Mouse (Mus musculus) kidney, postnatal 14 days (tissue): ENCODE measurements around the gene Snx9.

Source experiments
- DNase-seq: peaks from one replicate; pipeline ENCODE4 v3.0.0; 2022; ENCODE audit warnings: mixed read lengths

Snx9 gene

GRCm38 (mm10) chr17:5846101-5846500, 5.0 kb downstream of the Snx9 start:
- DNase-seq = no peak

- no peak for DNase-seq
Observed at GRCm38 (mm10) chr17:5848706-5849415, 7.7 kb downstream of the Snx9 start.

GRCm38 (mm10) chr17:5849421-5849910, 8.3 kb downstream of the Snx9 start:
- peak; percentile 93 for DNase-seq

DNA sequence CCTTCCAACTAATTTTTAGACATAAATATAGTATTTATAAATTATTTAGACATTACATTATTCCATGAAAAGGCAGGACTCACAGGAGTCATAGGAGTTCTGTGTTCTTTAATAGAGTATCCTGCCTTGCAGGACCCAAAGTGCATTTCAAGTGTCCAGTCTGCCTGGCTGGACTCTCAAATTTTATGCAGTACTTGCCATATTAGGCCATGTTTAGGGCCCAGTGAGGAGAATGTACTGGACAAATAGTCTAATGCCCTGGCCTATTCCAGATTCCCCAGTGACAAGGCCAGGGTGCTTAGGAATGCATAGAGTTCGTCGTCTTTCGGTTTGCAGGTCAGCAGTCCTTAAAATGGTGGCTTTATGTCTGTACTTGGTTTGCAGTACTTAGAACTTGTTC, 8.9 kb downstream of the Snx9 start:
- DNase-seq = no peak

DNA sequence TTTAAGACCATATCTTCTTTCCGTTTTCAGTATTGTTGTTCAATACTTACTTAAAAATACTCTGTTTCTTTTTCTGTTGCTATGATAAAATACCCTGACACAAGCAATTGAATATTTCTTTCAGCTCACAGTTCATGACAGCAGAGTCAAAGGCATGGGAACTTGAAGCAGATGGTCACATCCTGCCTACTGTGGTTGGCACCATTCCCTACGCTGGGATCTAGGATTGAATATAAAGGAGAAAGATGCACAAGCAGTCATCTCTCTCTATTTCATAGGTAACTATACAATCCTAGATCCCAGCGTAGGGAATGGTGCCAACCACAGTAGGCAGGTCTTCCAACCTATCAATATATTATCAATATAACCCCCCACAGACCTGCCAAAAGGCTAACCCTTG, 9.3 kb downstream of the Snx9 start:
- no peak for DNase-seq

GRCm38 (mm10) chr17:5853936-5854335, 12.8 kb downstream of the Snx9 start:
- no peak for DNase-seq

- DNase-seq = no peak
Observed at GRCm38 (mm10) chr17:5855560-5855959, 14.4 kb downstream of the Snx9 start.

GRCm38 (mm10) chr17:5856426-5856825, 15.3 kb downstream of the Snx9 start:
- no peak for DNase-seq

- DNase-seq = no peak
Observed at GRCm38 (mm10) chr17:5857206-5857605, 16.1 kb downstream of the Snx9 start.

- DNase-seq = no peak
Observed at GRCm38 (mm10) chr17:5858209-5858608, 17.1 kb downstream of the Snx9 start.

DNA sequence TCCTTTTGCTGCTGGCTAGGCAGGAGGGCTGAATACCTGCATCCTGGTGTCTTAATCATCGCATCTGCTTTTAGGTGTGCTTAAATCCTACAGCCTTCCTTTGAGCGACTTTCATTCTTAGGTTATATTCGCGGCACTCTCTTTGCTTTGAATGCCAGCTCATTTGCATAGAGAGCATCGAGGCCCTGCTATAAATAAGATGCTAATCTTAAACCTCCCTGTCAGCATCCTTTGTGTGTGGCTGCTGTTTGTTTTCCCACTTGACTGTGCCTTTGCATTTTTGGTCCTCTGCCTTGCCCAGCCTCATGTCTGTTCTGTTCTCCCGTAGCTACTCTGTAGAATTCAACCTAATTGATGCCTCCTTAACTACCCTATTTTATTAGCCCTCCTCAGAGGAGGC, 21.2 kb downstream of the Snx9 start:
- DNase-seq = no peak

GRCm38 (mm10) chr17:5862869-5863268, 21.7 kb downstream of the Snx9 start:
- no peak for DNase-seq

- DNase-seq = no peak
Observed at GRCm38 (mm10) chr17:5863745-5864144, 22.6 kb downstream of the Snx9 start.

- DNase-seq = no peak
Observed at GRCm38 (mm10) chr17:5867456-5867855, 26.3 kb downstream of the Snx9 start.

GRCm38 (mm10) chr17:5868319-5869031, 27.3 kb downstream of the Snx9 start:
- peak; percentile 58 for DNase-seq

DNA sequence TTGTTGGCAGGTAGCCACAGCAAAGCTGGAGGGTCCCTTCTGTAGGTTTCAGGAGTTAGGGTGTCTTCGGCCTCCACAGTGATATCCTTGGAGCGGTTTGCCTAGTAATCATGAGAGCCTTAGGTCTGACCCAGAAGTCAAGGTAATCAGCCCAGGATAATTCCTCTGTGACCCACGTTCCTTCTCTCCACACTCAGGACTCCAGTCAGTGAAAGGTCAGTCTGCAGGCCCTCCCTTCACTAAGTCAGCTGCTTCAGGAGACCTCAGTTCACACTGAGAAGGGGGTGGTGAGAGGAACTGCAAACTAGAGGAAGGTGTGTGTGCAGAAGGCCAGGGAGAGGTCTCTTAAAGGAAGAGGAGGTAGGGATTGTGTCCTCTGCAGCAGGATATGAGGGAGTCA, 28.3 kb downstream of the Snx9 start:
- DNase-seq = peak; percentile 34

GRCm38 (mm10) chr17:5870002-5870401, 28.9 kb downstream of the Snx9 start:
- no peak for DNase-seq

DNA sequence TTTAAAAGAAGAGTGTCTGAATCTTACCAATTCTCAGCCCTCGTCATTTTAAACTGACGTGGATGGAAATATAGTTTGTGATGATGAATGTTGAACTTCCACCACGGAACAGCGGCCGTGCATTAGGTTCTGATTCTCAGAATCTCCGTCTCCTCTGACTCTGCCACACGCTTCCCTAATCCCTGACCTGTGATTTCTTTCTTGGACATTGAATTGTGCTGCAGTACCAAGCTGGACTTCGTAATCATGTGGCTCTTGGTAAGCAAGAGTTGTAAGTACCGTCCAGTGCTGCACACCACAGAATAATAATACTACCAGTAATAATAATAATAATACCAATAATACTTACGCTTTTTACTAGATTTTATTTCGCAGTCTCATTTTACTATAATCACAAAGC, 29.6 kb downstream of the Snx9 start:
- no peak for DNase-seq

DNA sequence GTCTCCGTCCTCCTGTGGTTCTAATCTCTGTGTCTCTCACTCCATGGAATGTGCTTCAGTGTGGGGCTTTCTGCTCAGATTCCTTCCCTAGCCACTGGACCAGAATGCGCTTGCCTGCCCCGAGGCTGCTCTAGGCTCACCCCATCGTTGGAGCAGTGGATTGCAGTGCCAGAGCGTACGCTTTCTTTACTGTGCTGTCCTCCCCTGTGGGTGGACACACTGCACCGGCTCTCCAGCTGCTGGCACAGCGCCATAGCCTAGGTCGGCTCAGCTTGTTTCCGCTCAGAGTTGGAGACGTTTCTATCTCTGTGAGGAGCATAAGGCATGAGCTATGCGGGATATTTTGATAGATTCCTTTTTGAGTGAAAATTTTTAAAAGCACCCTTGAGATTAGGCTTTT, 31.4 kb downstream of the Snx9 start:
- peak; percentile 87 for DNase-seq

- DNase-seq = no peak
Observed at GRCm38 (mm10) chr17:5874565-5874964, 33.4 kb downstream of the Snx9 start.

GRCm38 (mm10) chr17:5877611-5878157, 36.6 kb downstream of the Snx9 start:
- DNase-seq = no peak

- no peak for DNase-seq
Observed at GRCm38 (mm10) chr17:5878878-5879277, 37.7 kb downstream of the Snx9 start.

GRCm38 (mm10) chr17:5885474-5885873, 44.3 kb downstream of the Snx9 start:
- peak; percentile 91 for DNase-seq

- no peak for DNase-seq
Observed at GRCm38 (mm10) chr17:5886181-5886810, 45.2 kb downstream of the Snx9 start.
